Mouse (Mus musculus) layer of hippocampus, postnatal 10 days (tissue): ENCODE results near the gene Ikzf1. TPM values are rescaled to one million over a fixed set of nuclear protein-coding genes. Genes with fewer than 3 reads are reported as not detected.

Source experiments
- DNase-seq, 2 experiments: peaks; one replicate each; pipeline ENCODE4 v3.0.0; 2021; ENCODE audit warnings: low spot score in 2 of 2
- long read RNA-seq: library from polyadenylated mRNA; stranded (forward); transcript quantifications from one replicate; pipeline ENCODE4 v2.0.0, GENCODE M21; 2023
- total RNA-seq, 2 experiments: library from RNA; stranded (reverse); gene quantifications; 2 replicates each; pipeline ENCODE4 v1.2.3; 2021

Ikzf1 gene
- total RNA-seq = 1 to 10 TPM; 2.7 to 3.4 TPM
- long read RNA-seq, partial matches to known transcripts = 0 of 1 reads
- long read RNA-seq, other reads (novel, unspliced or antisense) = 0 of 1 reads

DNA sequence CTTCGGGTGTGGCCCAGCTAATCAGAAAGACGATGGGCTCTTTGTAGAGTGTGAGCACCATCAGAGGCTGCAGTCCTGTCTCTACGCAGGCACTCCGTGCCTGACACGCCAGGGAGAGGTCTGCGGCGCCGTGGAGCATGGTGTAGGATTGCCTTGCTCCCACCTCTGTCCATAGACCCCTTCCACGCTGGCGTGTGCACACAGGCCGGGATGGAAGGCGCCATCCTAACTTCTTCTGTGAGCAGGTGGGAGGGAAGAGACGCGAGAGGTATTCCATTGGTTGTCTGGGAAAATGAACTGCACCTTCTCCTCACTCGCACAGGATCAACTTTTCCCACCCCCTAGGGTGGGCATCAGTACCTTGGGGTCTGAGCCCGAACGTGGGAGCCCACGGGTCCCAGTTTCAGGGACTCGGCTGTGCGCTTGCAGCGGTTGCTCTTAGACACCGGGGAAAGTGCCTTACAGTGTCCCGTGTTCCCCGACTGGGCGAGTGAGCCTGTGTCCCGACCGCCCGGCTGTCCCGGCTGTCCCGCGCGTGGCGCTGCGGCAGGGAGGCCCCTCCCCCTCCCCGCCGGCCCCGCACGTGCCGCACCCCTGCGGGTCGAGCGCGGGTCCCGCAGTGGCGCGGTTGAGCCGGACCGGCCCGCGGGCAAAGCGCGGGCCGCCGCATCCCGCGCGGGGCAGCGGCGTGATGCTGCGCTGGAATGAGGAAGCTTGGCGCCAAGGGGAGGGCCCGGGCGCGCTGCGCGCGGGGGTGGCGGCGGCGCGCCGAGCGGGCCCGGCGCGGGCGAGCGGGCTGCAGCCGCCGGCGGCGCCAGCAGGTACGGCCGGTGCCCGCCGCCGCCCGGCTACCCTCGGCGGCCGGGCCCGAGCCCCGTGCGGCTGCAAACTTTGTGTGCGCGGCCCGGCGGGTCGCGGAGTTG, at the start of gene Ikzf1:
Ikzf1 (plus strand) TSS at position 74 of the 923 bp plus-strand sequence.
- no peak for DNase-seq

DNA sequence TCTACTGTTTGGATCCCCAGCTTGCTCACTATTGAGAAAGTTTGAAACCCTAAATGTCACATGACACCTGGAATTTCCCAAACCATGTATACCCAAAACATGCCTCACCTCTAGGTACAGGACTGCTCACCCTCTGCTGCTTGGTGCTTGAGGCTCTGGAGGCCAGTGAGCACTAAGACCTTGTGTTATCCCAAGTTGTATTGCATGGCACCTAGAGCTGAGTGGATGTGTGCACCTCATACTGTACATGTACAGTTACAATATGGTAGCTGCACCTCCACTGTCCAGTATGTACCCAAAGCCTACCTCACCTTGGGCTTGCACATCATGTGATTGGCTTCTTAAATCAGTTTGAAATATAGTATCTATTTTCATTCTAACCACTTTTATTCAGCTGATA, 40.5 kb upstream of the Ikzf1 start:
- DNase-seq = no peak

- no peak for DNase-seq
These were observed 28.4 kb upstream of the Ikzf1 start for GRCm38 (mm10) chr11:11656388-11656787.

DNA sequence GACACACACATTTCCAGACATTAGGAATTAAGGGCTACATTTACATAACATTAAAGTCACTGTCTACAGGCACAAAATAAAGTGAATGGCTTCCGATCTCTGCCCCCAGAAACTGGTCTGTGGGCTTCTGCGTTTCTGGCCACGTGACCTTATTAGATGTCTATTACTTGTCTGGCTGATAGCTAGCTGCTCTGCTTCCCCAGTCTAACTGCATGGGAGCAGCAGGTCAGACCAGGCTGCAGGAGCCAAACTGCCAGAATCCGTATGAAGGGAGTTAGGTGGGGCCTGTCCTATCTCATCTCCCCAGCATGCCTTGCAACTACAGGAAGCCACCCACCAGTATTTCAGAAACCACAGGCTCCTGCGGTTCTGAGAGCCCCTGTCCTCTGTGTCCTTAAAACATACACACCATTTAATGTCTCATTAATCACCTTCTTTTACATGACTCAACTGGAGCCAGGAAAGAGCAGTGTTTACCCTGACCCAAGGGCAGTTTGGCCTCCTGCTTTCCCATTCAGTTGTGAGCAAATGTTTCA, 27.7 kb upstream of the Ikzf1 start:
- DNase-seq = no peak

- no peak for DNase-seq
These were observed 27.2 kb upstream of the Ikzf1 start for GRCm38 (mm10) chr11:11657634-11658033.

GRCm38 (mm10) chr11:11658834-11659233, 26.0 kb upstream of the Ikzf1 start:
- DNase-seq = no peak

DNA sequence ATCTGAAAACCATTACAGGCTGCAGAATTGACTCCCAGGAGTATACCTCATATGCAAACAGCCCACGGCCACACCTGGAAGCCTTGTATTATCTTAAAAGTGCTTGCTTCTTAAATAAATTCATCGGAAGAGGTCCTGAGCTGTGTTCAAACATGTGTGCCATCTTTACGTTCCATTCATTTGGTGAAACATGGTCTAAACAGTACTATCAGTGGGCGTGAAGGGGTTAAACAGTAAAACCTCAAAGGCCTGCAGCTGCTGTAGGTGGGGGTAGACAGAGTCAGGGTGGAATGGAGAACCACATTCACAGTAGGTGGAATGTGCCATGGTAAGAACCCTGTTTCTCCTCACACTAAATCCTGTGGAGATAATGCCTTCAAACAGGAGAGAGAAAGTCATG, 24.2 kb upstream of the Ikzf1 start:
- DNase-seq = no peak

DNA sequence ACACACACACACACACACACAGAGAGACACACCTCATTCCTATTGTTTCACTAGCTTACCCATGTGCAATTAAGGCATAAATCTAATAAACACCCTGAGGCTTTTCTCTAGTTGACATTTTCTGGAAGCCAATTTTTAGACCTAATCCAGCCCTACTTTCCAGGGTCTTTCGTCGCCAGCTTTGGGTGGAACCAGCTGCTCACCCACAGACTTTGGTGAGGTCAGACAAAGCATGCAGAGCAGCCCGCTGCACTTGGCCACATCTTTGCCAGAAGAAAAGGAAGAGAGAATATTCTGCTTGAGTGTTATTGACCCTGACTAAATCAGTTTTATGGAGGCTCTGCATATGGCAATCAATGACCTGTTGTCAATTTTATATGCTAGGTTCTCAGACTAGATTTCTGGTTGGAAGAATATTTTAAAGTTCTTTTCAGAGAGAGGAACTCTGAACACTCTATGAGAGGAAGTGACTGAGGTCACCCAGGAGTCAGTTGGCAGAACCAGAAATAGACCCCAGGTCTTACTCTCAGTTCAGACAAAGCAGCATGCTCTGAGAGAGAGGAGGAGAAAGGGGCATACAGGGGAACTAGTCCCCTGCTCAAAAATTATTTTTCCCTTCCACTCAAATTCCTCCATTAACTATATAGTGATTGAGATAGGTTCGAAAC, 17.4 kb upstream of the Ikzf1 start:
- DNase-seq = no peak

DNA sequence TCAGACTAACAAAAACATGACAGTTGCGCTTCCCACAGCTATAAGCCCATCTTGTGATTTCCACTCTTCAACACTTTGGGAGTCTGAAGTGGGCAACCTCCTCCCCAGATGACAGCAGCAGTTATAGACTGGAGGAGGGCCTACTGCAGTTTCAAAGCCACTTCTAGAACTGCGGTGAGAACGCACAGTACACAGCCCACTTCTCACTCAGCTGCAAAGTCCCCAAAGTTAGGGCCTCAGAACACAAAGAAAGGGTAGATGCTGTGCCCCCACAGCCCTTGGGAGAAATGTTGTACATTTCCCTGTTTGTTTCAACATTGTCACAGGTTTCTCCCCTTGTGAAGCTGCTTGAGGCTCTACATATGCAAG, 16.9 kb upstream of the Ikzf1 start:
- no peak for DNase-seq

GRCm38 (mm10) chr11:11672974-11673373, 11.8 kb upstream of the Ikzf1 start:
- no peak for DNase-seq

DNA sequence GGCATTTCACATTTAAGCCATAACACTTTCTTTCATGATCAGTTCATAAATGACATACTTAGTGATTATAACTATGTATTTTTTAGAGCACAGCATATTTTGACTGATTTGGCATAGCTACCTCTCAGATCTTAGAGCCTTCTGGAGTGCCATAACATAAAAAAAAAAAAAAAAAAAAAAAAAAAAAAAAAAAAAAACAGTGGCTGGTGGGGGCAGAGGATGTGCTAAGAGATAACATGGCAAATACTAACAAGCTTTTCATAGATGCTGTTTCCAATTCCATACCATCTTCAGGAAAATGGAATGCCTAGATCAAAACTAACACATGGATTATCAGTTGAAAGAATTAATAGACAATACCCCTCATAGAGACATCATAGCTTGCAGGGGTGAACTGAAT, 9.7 kb upstream of the Ikzf1 start:
- DNase-seq = no peak

GRCm38 (mm10) chr11:11676068-11676741, 8.6 kb upstream of the Ikzf1 start:
- no peak for DNase-seq

DNA sequence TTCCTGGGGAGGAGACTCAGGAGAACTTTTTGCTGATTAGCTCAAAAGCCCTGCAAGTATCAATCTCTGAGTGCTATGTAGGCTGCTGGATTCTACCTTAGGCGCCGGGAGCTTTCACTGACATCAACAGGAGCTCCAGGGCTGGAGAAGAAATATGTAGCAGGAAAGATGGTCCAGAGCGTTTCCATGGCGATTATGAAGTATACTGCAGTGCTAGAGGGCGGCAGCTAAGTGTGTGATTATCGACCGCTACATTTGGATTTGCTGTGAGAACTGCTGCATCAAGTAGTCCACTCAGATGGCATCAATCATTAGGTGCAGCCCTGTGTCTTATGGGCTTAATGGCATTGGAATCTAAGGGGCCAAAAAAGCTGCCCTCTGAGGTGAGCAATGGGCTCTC, 7.6 kb upstream of the Ikzf1 start:
- no peak for DNase-seq

DNA sequence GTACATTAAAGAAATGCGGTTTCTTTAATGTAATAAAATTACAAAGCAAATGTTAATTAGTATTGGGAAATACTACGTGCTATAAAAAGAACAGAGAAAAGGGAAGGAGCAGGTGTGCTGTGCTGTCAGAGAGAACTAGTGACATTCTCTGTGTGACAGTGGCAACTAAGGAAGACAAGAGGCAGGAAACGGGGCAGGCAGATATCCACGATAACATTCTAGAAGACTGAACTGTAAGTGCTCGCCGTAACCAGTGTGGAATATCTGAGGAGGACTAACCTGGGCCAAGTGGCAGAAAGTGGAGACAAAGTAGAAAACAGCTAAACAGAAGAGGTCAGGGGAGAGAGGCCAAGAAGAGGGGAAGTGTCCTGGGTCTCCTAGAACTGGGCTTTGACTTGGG, 5.8 kb upstream of the Ikzf1 start:
- DNase-seq = no peak

- no peak for DNase-seq
These were observed 510 bp upstream of the Ikzf1 start for GRCm38 (mm10) chr11:11684056-11684929.

GRCm38 (mm10) chr11:11685853-11686395, 1.1 kb downstream of the Ikzf1 start:
- DNase-seq = peak; percentile 28 to 58

GRCm38 (mm10) chr11:11686569-11687051, 1.8 kb downstream of the Ikzf1 start:
- DNase-seq = no peak

DNA sequence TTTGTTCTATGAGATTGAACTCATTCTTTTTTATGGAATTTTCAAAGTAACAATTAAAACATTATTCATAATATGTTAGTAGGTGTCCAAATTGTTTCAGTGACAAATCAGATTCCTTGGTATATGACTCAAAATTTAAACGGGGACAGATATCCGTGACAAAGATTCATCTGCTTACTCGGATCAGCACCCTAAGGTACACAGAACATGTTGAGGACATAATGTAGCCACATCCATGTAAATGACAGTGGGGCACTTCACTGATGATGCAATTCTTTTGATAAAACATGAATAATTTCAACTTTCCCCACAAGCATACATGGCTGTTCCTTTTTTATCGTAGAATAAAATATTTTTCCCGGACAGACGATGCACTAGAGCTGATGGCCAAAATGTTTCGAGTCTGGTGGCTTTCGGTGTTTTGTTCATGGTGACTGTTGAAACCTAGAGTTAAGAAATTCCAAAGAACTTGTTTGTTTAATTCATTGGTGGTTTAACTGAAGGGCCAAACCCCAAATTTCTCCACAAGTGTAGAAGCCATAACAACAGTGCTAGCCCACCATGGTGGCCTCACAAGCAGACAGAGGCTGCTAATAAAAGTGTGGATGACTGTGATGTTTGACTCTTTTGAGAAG, 2.9 kb downstream of the Ikzf1 start:
- no peak for DNase-seq

DNA sequence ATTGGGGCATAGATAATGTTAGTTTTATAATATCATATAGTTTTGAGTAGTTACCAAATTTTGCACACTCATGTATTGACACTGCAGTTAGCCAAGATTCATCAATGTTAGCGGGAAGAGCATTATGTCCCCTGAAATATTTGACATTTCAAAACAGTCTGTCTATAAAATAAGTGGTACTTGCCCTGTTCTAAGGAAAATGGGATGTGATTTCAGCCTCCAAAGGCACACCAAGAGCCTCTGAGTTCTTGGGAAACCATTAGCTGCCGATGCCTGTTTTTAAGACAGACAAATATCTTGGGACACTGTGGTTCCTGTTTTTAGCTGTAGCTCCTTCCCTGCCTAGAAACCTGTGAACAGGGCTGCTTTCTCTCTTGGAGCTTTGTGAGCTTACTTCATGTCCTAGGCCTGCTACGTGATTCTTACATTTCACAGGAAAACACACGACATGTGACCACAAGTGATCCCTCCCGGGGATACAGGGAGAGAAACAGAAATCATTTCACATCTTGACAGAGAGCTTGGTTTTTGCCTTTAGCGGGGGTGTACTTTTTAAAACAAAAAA, 4.0 kb downstream of the Ikzf1 start:
- DNase-seq = no peak
